Mouse (Mus musculus) midbrain, embryonic 15.5 days (tissue): ENCODE results near the gene Myo15. TPM values are rescaled to one million over a fixed set of nuclear protein-coding genes. Genes with fewer than 3 reads are reported as not detected.

Experiments used
- ATAC-seq: fragments of 200-750 bp; cut with Nextera tagmentation; replicated peaks from 2 replicates; pipeline ENCODE4 v1.8.0; 2017; ENCODE audit warnings: moderate TSS enrichment
- H3K27ac ChIP-seq: fragments of 300-500 bp; sonication (generic); 2 replicates; pipeline ENCODE4 v1.5.1; 2015; ENCODE audit warnings: mild to moderate bottlenecking, inconsistent platforms
- H3K27me3 ChIP-seq: fragments of 300-500 bp; sonication (generic); replicated peaks from 2 replicates; pipeline ENCODE4 v1.6.1; 2015; ENCODE audit warnings: inconsistent platforms
- H3K36me3 ChIP-seq: fragments of 300-500 bp; sonication (generic); replicated peaks from 2 replicates; pipeline ENCODE4 v1.6.1; 2015; ENCODE audit warnings: inconsistent platforms
- H3K4me1 ChIP-seq: fragments of 300-500 bp; sonication (generic); 2 replicates; pipeline ENCODE4 v1.6.1; 2015; ENCODE audit warnings: inconsistent platforms
- H3K4me2 ChIP-seq: fragments of 300-500 bp; sonication (generic); 2 replicates; pipeline ENCODE4 v1.6.1; 2015; ENCODE audit warnings: inconsistent platforms, mild to moderate bottlenecking, moderate library complexity
- H3K4me3 ChIP-seq: fragments of 300-500 bp; sonication (generic); 2 replicates; pipeline ENCODE4 v1.5.1; 2015; ENCODE audit warnings: mild to moderate bottlenecking, inconsistent platforms
- H3K9ac ChIP-seq: fragments of 300-500 bp; sonication (generic); 2 replicates; pipeline ENCODE4 v1.6.1; 2015; ENCODE audit warnings: mild to moderate bottlenecking, inconsistent platforms
- H3K9me3 ChIP-seq: fragments of 300-500 bp; sonication (generic); 2 replicates; pipeline ENCODE4 v1.6.1; 2016; ENCODE audit warnings: inconsistent platforms
- WGBS: fragments of 180-500 bp; shearing (Covaris S2); methylation state at CpG from one replicate; pipeline ENCODE4 v1.1.7; 2015; ENCODE audit warnings: mixed read lengths; 5-methylcytosine and 5-hydroxymethylcytosine counted together
- polyA plus RNA-seq: library from polyadenylated mRNA; unstranded; fragments of >200 nt; fragmentation: Nextera tagmentation; extraction: Ambion mirVana; gene quantifications from 2 replicates; pipeline ENCODE4 v1.2.1, GENCODE M21; 2015

The Myo15 gene
- polyA plus RNA-seq, 1 experiment from 2014 or later: 0.12 TPM

DNA sequence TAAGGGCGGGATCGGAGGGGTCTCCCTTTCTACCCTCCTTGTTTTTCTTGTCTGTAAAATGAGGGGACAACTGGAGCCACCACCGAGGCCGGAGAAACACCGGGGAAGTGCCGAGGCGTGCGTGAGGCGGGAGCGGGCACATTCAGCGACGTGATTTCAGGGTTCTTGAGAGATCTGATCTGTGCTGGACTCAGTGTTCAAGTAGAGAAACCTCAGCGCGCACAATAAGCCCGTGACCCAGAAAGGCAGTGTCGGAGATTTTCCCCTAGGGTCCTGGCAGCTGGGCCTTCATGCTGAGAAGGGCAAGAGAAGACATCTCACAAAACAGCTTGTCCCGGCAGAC is 14.4 kb upstream of the Myo15 start:
- under 1% methylated on average over 17 of the region's 17 CpGs for WGBS
- Histone ChIP-seq H3K9me3 (no peaks in the 10 kb centered on the region), H3K27me3 (no peaks in the 10 kb centered on the region), H3K4me3 (peak overlapping the region; percentile 68), H3K4me1 (peaks cover 20% of the 10 kb centered on the region), H3K4me2 (peak overlapping the region; percentile 81), H3K27ac (peak overlapping the region; percentile 68), H3K9ac (peak overlapping the region; percentile 74), H3K36me3 (peaks cover 17% of the 10 kb centered on the region; the same call in 1 of the 2 replicates)
- ATAC-seq: peak; percentile 21; the same call in 1 of the 2 replicates

DNA sequence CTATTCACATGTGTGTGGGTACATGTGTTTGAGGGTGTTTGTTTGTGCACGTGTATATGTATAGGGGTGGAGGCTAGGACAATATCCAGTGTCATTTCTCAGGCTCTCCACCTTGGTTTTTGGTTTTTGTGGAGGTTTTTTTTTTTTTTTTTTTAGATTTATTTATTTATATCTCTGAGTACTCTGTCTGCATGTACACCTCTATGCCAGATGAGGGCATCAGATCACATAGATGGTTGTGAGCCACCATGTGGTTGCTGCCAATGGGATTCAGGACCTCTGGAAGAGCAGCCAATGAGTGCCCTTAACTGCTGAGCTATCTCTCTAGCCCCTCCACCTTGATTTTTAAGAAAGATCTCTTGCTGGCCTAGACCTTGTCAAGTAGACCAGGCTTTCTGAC is 11.2 kb upstream of the Myo15 start:
- Histone ChIP-seq H3K4me2 (no peak overlapping the region), H3K4me1 (peaks cover 20% of the 10 kb centered on the region), H3K27me3 (no peaks in the 10 kb centered on the region), H3K9me3 (no peaks in the 10 kb centered on the region), H3K36me3 (peaks cover 49% of the 10 kb centered on the region), H3K9ac (no peak overlapping the region), H3K4me3 (no peak overlapping the region), H3K27ac (no peak overlapping the region)
- 100% methylated on average over 1 of the region's 1 CpGs for WGBS
- ATAC-seq: no peak

DNA sequence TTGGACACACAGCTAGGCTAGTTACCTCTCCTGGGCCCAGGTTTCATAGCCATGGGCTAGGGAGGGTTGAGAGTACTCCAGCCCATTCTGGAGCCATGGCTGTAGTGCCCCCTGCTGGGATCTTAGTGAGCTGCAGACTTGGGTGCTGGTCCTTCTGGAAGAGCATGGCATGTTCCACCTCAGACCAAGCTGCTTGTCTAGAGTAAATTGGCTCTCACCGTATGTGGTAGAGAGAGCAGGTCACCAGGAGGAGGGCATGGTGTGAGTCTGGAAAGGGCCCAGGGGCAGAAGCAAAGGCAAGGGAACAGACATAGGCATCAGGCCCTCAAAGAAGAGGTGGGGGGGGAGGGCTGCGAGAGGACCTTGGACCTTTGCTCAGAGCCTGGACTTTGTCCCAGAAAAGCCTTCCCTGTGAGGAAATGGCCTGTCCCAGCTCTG is 3.2 kb upstream of the Myo15 start:
- Histone ChIP-seq H3K27me3 (no peaks in the 10 kb centered on the region), H3K9me3 (no peaks in the 10 kb centered on the region), H3K9ac (no peak overlapping the region), H3K4me3 (no peak overlapping the region), H3K4me2 (no peak overlapping the region), H3K36me3 (peaks cover 56% of the 10 kb centered on the region), H3K27ac (no peak overlapping the region), H3K4me1 (no peaks in the 10 kb centered on the region)
- WGBS: 94% methylated on average over 2 of the region's 2 CpGs
- ATAC-seq: no peak

DNA sequence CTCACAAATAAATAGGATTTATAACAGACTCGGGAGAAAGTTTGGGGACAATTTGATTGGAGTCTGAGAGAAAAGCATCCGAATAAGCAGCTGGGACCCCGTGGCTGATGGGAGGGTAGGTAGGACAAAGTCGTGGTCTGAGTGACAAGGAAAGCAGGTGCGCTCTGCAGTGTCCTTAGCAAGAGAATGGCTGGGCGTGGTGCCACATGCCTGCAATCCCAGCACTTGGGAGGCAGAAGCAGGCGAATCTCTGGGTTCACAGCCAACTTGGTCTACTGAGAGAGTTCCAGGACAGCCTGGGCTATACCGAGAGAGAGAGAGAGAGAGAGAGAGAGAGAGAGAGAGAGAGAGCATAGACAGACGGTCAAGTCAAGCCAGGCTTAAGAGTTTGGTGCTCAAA is 1.6 kb downstream of the Myo15 start:
- H3K27me3 ChIP-seq: no peaks in the 10 kb centered on the region
- no peak for ATAC-seq
- WGBS: 85% methylated on average over 9 of the region's 9 CpGs
- H3K4me3 ChIP-seq: no peak overlapping the region
- H3K27ac ChIP-seq: no peak overlapping the region
- H3K4me2 ChIP-seq: no peak overlapping the region
- peaks cover 16% of the 10 kb centered on the region; the same call in 1 of the 2 replicates for H3K36me3 ChIP-seq
- H3K9ac ChIP-seq: no peak overlapping the region
- no peaks in the 10 kb centered on the region for H3K4me1 ChIP-seq
- no peaks in the 10 kb centered on the region for H3K9me3 ChIP-seq

DNA sequence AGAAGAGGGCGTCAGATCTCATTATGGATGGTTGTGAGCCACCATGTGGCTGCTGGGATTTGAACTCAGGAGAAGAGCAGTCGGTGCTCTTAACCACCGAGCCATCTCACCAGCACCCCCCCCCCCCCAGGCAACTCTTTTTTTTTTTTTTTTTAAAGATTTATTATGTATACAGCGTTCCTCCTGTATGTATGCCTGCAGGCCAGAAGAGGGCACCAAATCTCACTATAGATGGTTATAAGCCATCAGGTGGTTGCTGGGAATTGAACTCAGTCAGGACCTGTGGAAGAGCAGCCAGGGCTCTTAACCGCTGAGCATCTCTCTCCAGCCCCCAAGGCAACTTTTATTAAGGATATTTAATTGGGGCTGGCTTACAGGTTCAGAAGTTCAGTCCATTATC is 5.4 kb downstream of the Myo15 start:
- Histone ChIP-seq H3K27ac (no peak overlapping the region), H3K27me3 (no peaks in the 10 kb centered on the region), H3K4me2 (no peak overlapping the region), H3K4me3 (no peak overlapping the region), H3K9me3 (no peaks in the 10 kb centered on the region), H3K9ac (no peak overlapping the region), H3K36me3 (0 out of 2 replicates have a peak, but pooled peaks cover 4% of the 10 kb centered on the region), H3K4me1 (no peaks in the 10 kb centered on the region)
- 81% methylated on average over 5 of the region's 5 CpGs for WGBS
- ATAC-seq: no peak

DNA sequence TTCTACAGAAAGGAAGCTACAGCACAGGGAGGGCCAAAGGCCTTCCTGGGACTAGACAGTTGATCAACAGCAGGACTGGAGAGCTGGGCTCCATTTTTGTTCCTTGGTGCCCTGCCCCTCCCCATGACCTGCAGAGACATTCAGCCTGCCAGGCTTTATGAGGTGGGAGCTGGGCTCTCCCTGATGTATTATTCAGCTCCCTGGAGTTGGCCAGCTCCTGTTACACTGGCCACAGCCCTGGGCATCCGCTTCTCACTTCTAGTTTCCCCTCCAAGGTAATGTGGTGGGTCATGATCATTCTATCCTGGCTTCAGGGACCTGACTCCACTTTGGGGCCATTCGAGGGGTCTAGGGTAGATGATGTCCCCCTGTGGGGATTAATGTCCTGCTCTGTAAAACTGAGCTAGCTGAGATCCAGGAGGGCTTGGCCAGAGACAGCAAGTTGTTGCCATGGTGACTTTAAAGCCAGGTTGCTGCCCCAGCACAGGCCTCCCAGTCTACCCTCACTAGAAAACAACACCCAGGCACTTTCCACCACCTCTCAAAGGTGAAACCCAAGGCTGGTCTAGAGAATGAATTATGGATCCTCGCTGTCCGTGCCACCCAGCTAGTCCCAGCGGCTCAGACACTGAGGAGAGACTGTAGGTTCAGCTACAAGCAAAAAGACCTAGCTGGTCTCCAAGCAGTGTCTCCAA is 6.7 kb downstream of the Myo15 start:
- H3K9me3 ChIP-seq: no peaks in the 10 kb centered on the region
- WGBS: 93% methylated on average over 5 of the region's 5 CpGs
- no peaks in the 10 kb centered on the region for H3K27me3 ChIP-seq
- H3K4me1 ChIP-seq: no peaks in the 10 kb centered on the region
- no peak overlapping the region for H3K4me3 ChIP-seq
- ATAC-seq: no peak
- no peaks in the 10 kb centered on the region for H3K36me3 ChIP-seq
- no peak overlapping the region for H3K4me2 ChIP-seq
- H3K27ac ChIP-seq: no peak overlapping the region
- no peak overlapping the region for H3K9ac ChIP-seq

DNA sequence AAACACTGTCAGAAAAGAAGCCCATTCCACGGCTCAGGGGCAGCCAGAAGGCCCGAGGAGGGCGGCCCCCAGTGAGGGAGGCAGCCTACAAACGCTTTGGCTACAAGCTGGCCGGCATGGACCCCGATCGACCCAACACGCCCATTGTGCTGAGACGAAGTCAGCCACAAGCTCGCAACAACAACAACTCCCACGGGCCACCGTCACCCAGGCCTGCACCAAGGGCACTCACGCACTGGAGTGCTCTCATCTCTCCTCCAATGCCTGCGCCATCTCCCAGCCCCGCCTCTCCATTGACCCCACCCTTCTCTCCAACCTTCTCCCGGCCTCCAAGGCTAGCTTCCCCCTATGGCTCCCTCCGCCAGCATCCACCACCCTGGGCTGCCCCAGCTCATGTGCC is 9.0 kb downstream of the Myo15 start:
- Histone ChIP-seq H3K9me3 (no peaks in the 10 kb centered on the region), H3K27ac (no peak overlapping the region), H3K9ac (no peak overlapping the region), H3K4me1 (no peaks in the 10 kb centered on the region), H3K4me3 (no peak overlapping the region), H3K27me3 (no peaks in the 10 kb centered on the region), H3K4me2 (no peak overlapping the region), H3K36me3 (no peaks in the 10 kb centered on the region)
- ATAC-seq: no peak
- 42% methylated on average over 17 of the region's 17 CpGs for WGBS

DNA sequence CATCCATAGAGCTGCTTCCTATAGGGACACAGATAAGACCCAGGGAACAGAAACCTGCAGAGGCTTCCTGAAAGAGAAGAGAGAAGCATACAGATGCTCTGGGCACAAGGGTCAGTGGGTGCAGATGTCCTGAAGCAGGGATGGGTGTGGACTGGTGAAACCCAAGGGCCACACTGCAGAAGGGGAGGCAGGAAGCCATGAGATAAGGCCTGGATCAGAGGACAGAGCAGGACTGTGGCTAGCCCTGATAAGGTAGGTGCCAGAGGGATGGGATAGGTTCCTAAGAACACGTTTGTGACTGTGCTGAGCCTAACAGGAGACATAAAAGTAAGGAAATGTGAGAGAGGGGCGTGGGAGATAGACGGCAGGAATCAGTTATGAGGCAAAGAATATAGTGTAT is 17.1 kb downstream of the Myo15 start:
- Histone ChIP-seq H3K4me3 (no peak overlapping the region), H3K27me3 (no peaks in the 10 kb centered on the region), H3K27ac (no peak overlapping the region), H3K4me1 (no peaks in the 10 kb centered on the region), H3K4me2 (no peak overlapping the region), H3K9me3 (no peaks in the 10 kb centered on the region), H3K9ac (no peak overlapping the region), H3K36me3 (no peaks in the 10 kb centered on the region)
- ATAC-seq: no peak
- 77% methylated on average over 3 of the region's 3 CpGs for WGBS

DNA sequence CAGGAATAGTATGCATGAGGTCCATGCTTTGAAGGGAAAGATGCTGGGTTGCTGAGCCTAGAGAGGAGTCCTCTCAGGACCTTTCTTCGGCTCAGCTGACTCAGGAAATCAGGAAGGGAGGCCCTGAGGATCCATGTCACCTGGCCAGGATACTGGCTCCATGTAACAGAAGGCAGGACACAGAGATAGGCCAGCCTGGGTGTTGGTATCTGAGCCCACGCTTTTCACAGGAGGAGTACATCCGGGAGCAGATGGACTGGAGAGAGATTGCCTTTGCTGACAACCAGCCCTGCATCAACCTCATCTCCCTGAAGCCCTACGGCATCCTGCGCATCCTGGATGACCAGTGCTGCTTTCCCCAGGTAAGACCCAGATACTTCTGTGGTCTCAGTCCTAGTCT is 23.6 kb downstream of the Myo15 start:
- Histone ChIP-seq H3K4me3 (no peak overlapping the region), H3K27me3 (no peaks in the 10 kb centered on the region), H3K4me1 (no peaks in the 10 kb centered on the region), H3K9ac (no peak overlapping the region), H3K36me3 (no peaks in the 10 kb centered on the region), H3K4me2 (no peak overlapping the region), H3K9me3 (no peaks in the 10 kb centered on the region), H3K27ac (no peak overlapping the region)
- WGBS: 93% methylated on average over 5 of the region's 5 CpGs
- ATAC-seq: no peak

DNA sequence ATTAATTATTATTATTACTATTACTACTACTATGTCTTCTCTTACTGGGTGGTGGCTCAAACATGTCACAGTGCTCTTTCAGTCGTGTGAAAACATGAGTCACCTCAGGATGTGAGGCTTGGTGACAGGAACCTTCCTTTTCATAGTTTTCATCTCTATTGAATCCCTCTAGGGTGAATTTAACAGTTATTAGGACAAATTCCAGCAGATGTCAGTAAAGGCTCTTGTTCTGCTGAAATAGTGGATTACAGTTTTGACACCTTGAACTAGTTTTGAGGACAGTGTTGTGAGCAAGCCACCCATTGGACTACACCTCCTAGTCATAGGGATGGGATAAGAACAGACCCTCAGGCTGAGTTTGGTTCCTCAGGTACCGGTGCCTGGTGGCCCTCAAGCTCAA is 26.6 kb downstream of the Myo15 start:
- no peaks in the 10 kb centered on the region for H3K27me3 ChIP-seq
- H3K4me2 ChIP-seq: no peak overlapping the region
- no peak overlapping the region for H3K27ac ChIP-seq
- ATAC-seq: no peak
- H3K4me3 ChIP-seq: no peak overlapping the region
- H3K4me1 ChIP-seq: no peaks in the 10 kb centered on the region
- 67% methylated on average over 2 of the region's 2 CpGs for whole genome bisulfite sequencing
- no peak overlapping the region for H3K9ac ChIP-seq
- no peaks in the 10 kb centered on the region for H3K36me3 ChIP-seq
- H3K9me3 ChIP-seq: no peaks in the 10 kb centered on the region

DNA sequence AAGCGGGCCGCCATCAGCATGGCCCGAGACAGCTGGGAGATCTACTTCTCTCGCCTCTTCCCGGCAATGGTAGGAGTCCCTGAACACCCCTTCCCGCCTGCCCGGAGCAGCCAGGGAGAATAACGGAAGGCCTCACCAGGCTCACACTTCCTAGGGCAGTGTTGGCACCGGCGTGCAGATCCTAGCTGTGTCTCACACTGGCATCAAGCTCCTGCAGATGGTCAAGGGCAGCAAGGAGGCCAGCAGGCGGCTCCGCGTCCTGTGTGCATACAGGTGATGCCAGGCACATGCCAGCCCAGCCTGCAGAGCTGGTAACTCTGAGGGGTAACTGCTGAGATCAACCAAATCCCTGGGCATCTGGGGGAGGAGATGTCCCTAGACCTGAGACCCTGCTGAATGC is 38.1 kb downstream of the Myo15 start:
- H3K36me3 ChIP-seq: no peaks in the 10 kb centered on the region
- no peak overlapping the region for H3K4me2 ChIP-seq
- no peak overlapping the region for H3K4me3 ChIP-seq
- H3K9me3 ChIP-seq: no peaks in the 10 kb centered on the region
- no peak for ATAC-seq
- peaks cover 12% of the 10 kb centered on the region for H3K4me1 ChIP-seq
- H3K27me3 ChIP-seq: peaks cover 21% of the 10 kb centered on the region
- 87% methylated on average over 13 of the region's 13 CpGs for WGBS
- no peak overlapping the region for H3K9ac ChIP-seq
- no peak overlapping the region for H3K27ac ChIP-seq

DNA sequence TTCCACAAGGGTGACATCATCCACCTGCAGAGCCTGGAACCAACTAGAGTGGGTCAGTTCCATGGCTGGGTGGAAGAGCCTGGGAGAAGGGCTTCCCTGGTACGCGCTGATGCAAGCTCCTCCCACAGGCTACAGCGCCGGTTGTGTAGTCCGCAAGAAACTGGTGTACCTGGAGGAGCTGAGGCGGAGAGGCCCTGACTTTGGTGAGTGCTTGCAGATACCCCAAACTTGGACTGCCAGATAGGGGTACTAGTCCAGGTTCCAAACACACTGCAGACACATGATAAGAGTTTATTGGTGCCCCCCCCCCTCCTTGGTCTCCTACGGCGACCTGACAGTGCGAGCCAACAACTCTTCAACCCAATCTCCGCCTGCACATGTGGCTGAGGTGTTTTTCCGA is 39.8 kb downstream of the Myo15 start:
- WGBS: 6% methylated on average over 11 of the region's 11 CpGs
- H3K36me3 ChIP-seq: no peaks in the 10 kb centered on the region
- ATAC-seq: no peak

DNA sequence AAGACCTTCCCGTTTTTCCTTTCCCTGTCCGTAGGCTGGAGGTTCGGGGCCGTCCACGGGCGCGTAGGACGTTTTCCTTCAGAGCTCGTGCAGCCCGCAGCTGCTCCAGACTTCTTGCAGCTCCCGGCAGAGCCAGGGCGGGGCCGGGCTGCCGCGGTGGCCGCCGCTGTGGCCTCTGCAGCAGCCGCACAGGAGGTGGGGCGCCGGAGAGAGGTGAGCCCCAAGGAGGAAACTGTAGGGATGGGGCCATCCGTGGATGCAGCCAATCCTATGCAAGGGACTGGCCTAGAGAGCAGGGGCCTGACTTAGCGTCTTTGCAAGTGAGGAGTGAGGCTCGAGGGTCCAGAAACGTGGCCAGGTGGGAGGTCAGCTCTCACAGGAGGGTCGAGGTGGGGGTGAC is 40.4 kb downstream of the Myo15 start:
- Histone ChIP-seq H3K4me2 (peak overlapping the region; percentile 66), H3K27me3 (peaks cover 21% of the 10 kb centered on the region), H3K36me3 (no peaks in the 10 kb centered on the region), H3K9ac (peak overlapping the region; percentile 7), H3K27ac (no peak overlapping the region), H3K9me3 (no peaks in the 10 kb centered on the region), H3K4me1 (peaks cover 12% of the 10 kb centered on the region), H3K4me3 (peak overlapping the region; percentile 33)
- WGBS: under 1% methylated on average over 25 of the region's 25 CpGs
- no peak for ATAC-seq

More for the DNA sequence above, 39.8 kb downstream of the Myo15 start:
- H3K4me1 ChIP-seq: peaks cover 12% of the 10 kb centered on the region
- H3K27me3 ChIP-seq: peaks cover 21% of the 10 kb centered on the region
- no peaks in the 10 kb centered on the region for H3K9me3 ChIP-seq
- no peak overlapping the region for H3K27ac ChIP-seq
- H3K4me3 ChIP-seq: peak overlapping the region; percentile 33
- H3K4me2 ChIP-seq: peak overlapping the region; percentile 66
- H3K9ac ChIP-seq: no peak overlapping the region
